Mouse (Mus musculus) E14TG2a.4 (cell line): Measurements from ENCODE around the gene Cnih4.

Experiments used
- CTCF ChIP-seq: conservative IDR thresholded peaks from 2 replicates; pipeline ENCODE4 v1.5.1; 2014; ENCODE audit warnings: low read length
- POU5F1 ChIP-seq: IDR thresholded peaks from 2 replicates; pipeline ENCODE4 v1.6.1; 2014; ENCODE audit warnings: low read length, borderline replicate concordance

DNA sequence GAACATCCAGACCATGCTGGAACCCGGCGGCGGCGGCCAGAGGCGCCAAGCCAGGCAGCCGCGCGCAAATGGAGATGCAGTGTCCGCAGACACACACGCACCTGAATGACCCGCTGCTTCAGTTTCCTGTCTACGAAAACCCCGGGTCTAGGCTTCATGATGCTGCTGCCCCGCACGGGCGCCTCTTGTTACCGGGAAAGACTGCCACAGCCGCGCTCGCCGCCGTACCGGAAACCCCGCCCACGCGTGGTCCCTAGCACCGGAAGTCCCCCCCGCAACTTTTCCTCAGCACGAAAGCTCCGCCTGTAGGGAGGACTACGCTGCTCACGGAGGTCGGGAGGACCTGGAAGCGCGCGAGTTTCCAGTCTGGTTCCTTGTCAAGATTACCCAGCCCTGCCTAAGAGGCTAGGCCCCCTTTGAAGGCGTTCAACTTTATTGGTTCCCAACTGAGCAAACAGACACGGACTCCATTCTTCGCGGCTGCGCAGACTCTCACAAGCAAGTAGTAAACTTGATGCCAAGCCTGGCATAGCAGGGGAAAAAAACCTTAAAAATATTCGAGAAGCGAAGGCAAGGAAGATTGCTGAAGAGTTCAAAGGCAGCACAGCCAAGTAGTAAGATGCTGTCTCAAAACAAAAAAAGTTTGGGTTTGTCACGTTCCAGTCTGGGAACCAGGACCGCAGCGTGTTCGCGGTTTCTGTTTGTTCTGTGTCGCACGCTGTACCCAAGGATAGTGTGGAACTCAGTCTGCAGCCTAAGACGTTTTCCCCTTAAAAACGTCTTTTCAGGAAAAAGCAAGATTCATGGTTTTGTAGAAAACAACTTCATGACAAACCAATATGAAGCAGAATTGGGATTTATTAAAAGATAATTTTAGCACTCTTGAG lies at the start of gene Cnih4, which contains the start of gene Nvl:
- no peak for TF ChIP-seq CTCF
- TF ChIP-seq POU5F1: no peak
